Mouse (Mus musculus): ENCODE data around the gene Ski. TPM values are rescaled to one million over a fixed set of nuclear protein-coding genes. Genes with fewer than 3 reads are reported as not detected.

Gene Ski
- polyA plus RNA-seq, 1 experiment from 2014 or later = 22.6 TPM

- ATAC-seq = no peak
- 78% methylated on average over 9 of the region's 9 CpGs for WGBS
- H3K9ac ChIP-seq (replicated peaks; ENCODE audit: low read depth) = no peak overlapping the region
- no peak for DNase-seq (ENCODE audit: low spot score)
- H3K4me1 ChIP-seq (ENCODE audit: insufficient read depth, low read depth, low read length) = peaks cover 14% of the 10 kb centered on the region; the same call in 1 of the 2 replicates
- H3K4me3 ChIP-seq (ENCODE audit: low read depth, low read length) = no peak overlapping the region
- H3K9me3 ChIP-seq (ENCODE audit: low read length) = no peaks in the 10 kb centered on the region
- TF ChIP-seq CTCF (IDR thresholded peaks at IDR 0.05) (peak; percentile 19; the same call in 1 of the 2 replicates), EP300 (IDR thresholded peaks at IDR 0.05) (no peak)
- H3K4me2 ChIP-seq (replicated peaks; ENCODE audit: low read depth, low read length) = no peak overlapping the region
- H3K27ac ChIP-seq (ENCODE audit: low read length) = no peak overlapping the region
- H3K27me3 ChIP-seq (replicated peaks; ENCODE audit: insufficient read depth, low read length) = no peaks in the 10 kb centered on the region
- no peaks in the 10 kb centered on the region for H3K36me3 ChIP-seq (ENCODE audit: insufficient read depth, low read length)
Measured at GRCm38 (mm10) chr4:155123868-155124534, 98.4 kb downstream of the Ski start.

DNA sequence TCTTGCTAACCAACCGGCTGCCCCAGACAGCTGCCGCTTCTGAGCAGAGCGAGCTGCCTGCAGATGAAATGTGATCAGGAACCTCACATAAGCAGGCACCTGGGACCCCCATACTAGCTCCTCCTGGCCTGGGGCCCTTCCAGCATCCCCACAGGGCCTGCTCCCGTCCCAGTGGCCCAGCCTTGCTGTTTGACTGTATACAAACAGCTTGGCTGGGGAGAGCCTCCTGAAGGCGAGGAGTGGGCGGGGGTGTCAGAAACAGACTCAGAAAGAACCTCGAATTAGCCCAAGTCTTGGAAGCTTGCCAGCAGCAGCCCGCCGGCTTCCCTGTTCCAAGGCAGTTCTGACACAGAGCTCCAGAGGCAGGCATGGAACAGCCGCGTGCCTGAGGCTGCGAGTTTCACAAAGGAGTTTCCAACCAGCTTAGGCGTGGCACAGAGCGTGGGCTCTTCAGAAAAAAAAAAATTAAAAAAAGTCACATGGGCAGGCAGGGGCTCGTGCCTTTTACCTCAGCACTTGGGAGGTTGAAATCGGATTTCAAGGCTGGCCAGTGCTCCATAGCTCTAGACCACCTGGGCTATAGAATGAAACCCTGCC lies 99.8 kb downstream of the Ski start:
- DNase-seq (ENCODE audit: low spot score) (peak; percentile 90), ATAC-seq (peak; percentile 85)
- H3K9ac ChIP-seq (replicated peaks; ENCODE audit: low read depth) = no peak overlapping the region
- H3K4me2 ChIP-seq (replicated peaks; ENCODE audit: low read depth, low read length) = 0 out of 2 replicates have a peak overlapping the region, but pooled peaks have one; percentile 3
- no peaks in the 10 kb centered on the region for H3K27me3 ChIP-seq (replicated peaks; ENCODE audit: insufficient read depth, low read length)
- H3K36me3 ChIP-seq (ENCODE audit: insufficient read depth, low read length) = no peaks in the 10 kb centered on the region
- no peak overlapping the region for H3K4me3 ChIP-seq (ENCODE audit: low read depth, low read length)
- H3K27ac ChIP-seq (ENCODE audit: low read length) = peak overlapping the region; percentile 64
- WGBS = 16% methylated on average over 16 of the region's 16 CpGs
- TF ChIP-seq CTCF (IDR thresholded peaks at IDR 0.05) (no peak), EP300 (IDR thresholded peaks at IDR 0.05) (no peak)
- H3K4me1 ChIP-seq (ENCODE audit: insufficient read depth, low read depth, low read length) = peaks cover 14% of the 10 kb centered on the region; the same call in 1 of the 2 replicates
- H3K9me3 ChIP-seq (ENCODE audit: low read length) = no peaks in the 10 kb centered on the region

DNA sequence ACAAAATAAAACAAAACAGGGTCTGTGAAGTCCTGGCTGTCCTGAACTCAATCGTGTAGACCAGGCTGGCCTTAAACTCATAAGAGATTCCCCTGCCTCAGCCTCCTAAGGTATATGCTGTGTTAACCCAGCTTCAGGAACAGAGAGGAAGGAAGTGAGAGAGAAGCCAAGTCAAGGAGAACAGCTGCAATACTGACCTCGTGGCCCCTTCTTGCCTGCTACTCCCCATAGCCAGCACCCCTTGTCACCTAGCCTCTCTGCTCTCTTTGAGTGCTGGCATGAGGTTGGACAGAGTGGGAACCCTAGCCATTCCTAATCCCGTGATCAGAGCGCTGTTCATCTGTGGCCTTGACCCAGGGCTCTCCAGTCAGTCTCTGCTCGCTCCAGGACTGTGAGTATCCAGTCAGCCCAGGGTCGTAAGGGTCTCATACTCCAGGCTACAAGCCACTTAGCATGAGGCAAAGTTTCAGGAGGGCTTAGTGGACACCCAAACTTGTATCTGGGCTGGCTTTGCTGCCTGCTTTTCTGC lies 100.4 kb downstream of the Ski start:
- Histone ChIP-seq H3K4me1 (ENCODE audit: insufficient read depth, low read depth, low read length) (peaks cover 14% of the 10 kb centered on the region; the same call in 1 of the 2 replicates), H3K27me3 (replicated peaks; ENCODE audit: insufficient read depth, low read length) (no peaks in the 10 kb centered on the region), H3K4me3 (ENCODE audit: low read depth, low read length) (no peak overlapping the region), H3K9me3 (ENCODE audit: low read length) (no peaks in the 10 kb centered on the region), H3K9ac (replicated peaks; ENCODE audit: low read depth) (no peak overlapping the region), H3K27ac (ENCODE audit: low read length) (peak overlapping the region; percentile 64), H3K4me2 (replicated peaks; ENCODE audit: low read depth, low read length) (0 out of 2 replicates have a peak overlapping the region, but pooled peaks have one; percentile 3), H3K36me3 (ENCODE audit: insufficient read depth, low read length) (no peaks in the 10 kb centered on the region)
- ATAC-seq (peak; percentile 10; the same call in 1 of the 2 replicates), DNase-seq (ENCODE audit: low spot score) (no peak)
- TF ChIP-seq CTCF (IDR thresholded peaks at IDR 0.05) (no peak), EP300 (IDR thresholded peaks at IDR 0.05) (no peak)
- 57% methylated on average over 6 of the region's 6 CpGs for WGBS

DNA sequence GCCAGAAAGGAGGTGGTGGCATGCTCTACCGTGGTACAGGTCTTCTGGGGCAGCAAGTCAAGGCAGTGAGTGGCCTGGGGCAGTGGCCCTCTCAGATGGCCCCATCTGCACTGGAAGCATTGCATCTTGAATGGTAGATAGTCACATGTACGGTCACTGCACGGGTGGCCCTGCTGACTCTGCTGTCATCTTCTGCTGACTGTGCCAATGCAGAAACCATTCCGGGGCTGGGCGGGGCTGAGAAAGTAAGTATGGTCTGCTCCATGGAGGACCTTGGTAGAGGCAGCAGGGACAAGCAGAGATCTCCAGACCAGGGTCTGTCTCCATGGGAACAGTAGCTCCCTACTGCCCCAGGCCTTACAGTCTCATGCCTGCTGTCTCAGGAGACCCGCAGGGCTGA lies 101.2 kb downstream of the Ski start:
- H3K36me3 ChIP-seq (ENCODE audit: insufficient read depth, low read length) = no peaks in the 10 kb centered on the region
- H3K27me3 ChIP-seq (replicated peaks; ENCODE audit: insufficient read depth, low read length) = no peaks in the 10 kb centered on the region
- H3K9me3 ChIP-seq (ENCODE audit: low read length) = no peaks in the 10 kb centered on the region
- H3K4me3 ChIP-seq (ENCODE audit: low read depth, low read length) = no peak overlapping the region
- DNase-seq (ENCODE audit: low spot score) (no peak), ATAC-seq (no peak)
- 71% methylated on average over 6 of the region's 6 CpGs for WGBS
- H3K9ac ChIP-seq (replicated peaks; ENCODE audit: low read depth) = no peak overlapping the region
- TF ChIP-seq EP300 (IDR thresholded peaks at IDR 0.05) = no peak
- TF ChIP-seq CTCF (IDR thresholded peaks at IDR 0.05) = no peak
- H3K4me2 ChIP-seq (replicated peaks; ENCODE audit: low read depth, low read length) = no peak overlapping the region
- peaks cover 14% of the 10 kb centered on the region; the same call in 1 of the 2 replicates for H3K4me1 ChIP-seq (ENCODE audit: insufficient read depth, low read depth, low read length)
- no peak overlapping the region for H3K27ac ChIP-seq (ENCODE audit: low read length)

DNA sequence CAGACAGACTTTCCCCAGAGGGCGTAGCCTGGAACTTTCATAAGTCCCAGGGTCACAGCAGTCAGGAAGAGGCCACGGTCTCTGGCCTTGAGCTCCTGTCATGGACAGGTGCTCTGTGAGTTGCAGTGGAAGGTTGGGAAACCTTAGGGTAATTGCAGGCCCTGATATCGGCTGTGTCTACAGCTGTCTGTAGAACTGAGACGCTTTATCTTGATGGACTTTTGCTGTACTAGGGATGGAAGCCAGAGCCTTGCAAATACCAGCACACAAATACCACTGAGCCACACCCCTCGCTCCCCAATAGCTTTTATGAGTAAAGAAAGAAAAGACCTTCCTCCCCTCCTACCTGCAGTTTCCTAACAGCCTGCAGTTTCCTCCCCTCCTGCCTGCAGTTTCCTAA lies 101.8 kb downstream of the Ski start:
- H3K9me3 ChIP-seq (ENCODE audit: low read length) = no peaks in the 10 kb centered on the region
- 0 out of 2 replicates have a peak, but pooled peaks have one; percentile 7 for ATAC-seq
- H3K36me3 ChIP-seq (ENCODE audit: insufficient read depth, low read length) = no peaks in the 10 kb centered on the region
- peaks cover 14% of the 10 kb centered on the region; the same call in 1 of the 2 replicates for H3K4me1 ChIP-seq (ENCODE audit: insufficient read depth, low read depth, low read length)
- DNase-seq (ENCODE audit: low spot score) = peak; percentile 64
- H3K27me3 ChIP-seq (replicated peaks; ENCODE audit: insufficient read depth, low read length) = no peaks in the 10 kb centered on the region
- H3K4me3 ChIP-seq (ENCODE audit: low read depth, low read length) = no peak overlapping the region
- no peak overlapping the region for H3K27ac ChIP-seq (ENCODE audit: low read length)
- no peak overlapping the region for H3K4me2 ChIP-seq (replicated peaks; ENCODE audit: low read depth, low read length)
- TF ChIP-seq CTCF (IDR thresholded peaks at IDR 0.05) (no peak), EP300 (IDR thresholded peaks at IDR 0.05) (no peak)
- 59% methylated on average over 5 of the region's 5 CpGs for WGBS
- H3K9ac ChIP-seq (replicated peaks; ENCODE audit: low read depth) = no peak overlapping the region

- no peaks in the 10 kb centered on the region for H3K9me3 ChIP-seq (ENCODE audit: low read length)
- peaks cover 14% of the 10 kb centered on the region; the same call in 1 of the 2 replicates for H3K4me1 ChIP-seq (ENCODE audit: insufficient read depth, low read depth, low read length)
- DNase-seq (ENCODE audit: low spot score) (no peak), ATAC-seq (no peak)
- TF ChIP-seq CTCF (IDR thresholded peaks at IDR 0.05) (no peak; the same call in 1 of the 2 replicates), EP300 (IDR thresholded peaks at IDR 0.05) (no peak)
- H3K27me3 ChIP-seq (replicated peaks; ENCODE audit: insufficient read depth, low read length) = no peaks in the 10 kb centered on the region
- H3K4me2 ChIP-seq (replicated peaks; ENCODE audit: low read depth, low read length) = no peak overlapping the region
- H3K9ac ChIP-seq (replicated peaks; ENCODE audit: low read depth) = no peak overlapping the region
- 79% methylated on average over 7 of the region's 7 CpGs for WGBS
- H3K4me3 ChIP-seq (ENCODE audit: low read depth, low read length) = no peak overlapping the region
- no peak overlapping the region for H3K27ac ChIP-seq (ENCODE audit: low read length)
- H3K36me3 ChIP-seq (ENCODE audit: insufficient read depth, low read length) = no peaks in the 10 kb centered on the region
Measured at GRCm38 (mm10) chr4:155120038-155120437, 102.4 kb downstream of the Ski start.
